Mouse (Mus musculus) macrophage (primary cell): ENCODE measurements around the gene Nfatc2. TPM values are rescaled to one million over a fixed set of nuclear protein-coding genes. Genes with fewer than 3 reads are reported as not detected.

ENCODE experiments used
- H3K27ac ChIP-seq: fragments of 350-480 bp; formaldehyde crosslinking; 2 replicates; pipeline ENCODE4 v1.9.0; 2021
- H3K36me3 ChIP-seq: fragments of 350-480 bp; formaldehyde crosslinking; 2 replicates; pipeline ENCODE4 v1.9.0; 2021; ENCODE audit errors: inconsistent target
- H3K4me3 ChIP-seq: fragments of 350-480 bp; formaldehyde crosslinking; 2 replicates; pipeline ENCODE4 v1.9.0; 2021; ENCODE audit errors: inconsistent target
- H3K79me2 ChIP-seq: fragments of 350-480 bp; formaldehyde crosslinking; 2 replicates; pipeline ENCODE4 v1.9.0; 2021; ENCODE audit errors: inconsistent target
- WGBS: methylation state at CpG from one replicate; pipeline ENCODE4 v1.1.7; 2026; ENCODE audit warnings: inconsistent platforms; ENCODE audit not compliant: missing documents; 5-methylcytosine and 5-hydroxymethylcytosine counted together
- polyA plus RNA-seq: library from polyadenylated mRNA; stranded (reverse); fragments of 250-400 nt; gene quantifications from 3 replicates; pipeline ENCODE4 v1.2.4, GENCODE M21; 2018; ENCODE audit warnings: inconsistent platforms

Gene Nfatc2
- polyA plus RNA-seq, 1 experiment from 2014 or later: 26.6 TPM

DNA sequence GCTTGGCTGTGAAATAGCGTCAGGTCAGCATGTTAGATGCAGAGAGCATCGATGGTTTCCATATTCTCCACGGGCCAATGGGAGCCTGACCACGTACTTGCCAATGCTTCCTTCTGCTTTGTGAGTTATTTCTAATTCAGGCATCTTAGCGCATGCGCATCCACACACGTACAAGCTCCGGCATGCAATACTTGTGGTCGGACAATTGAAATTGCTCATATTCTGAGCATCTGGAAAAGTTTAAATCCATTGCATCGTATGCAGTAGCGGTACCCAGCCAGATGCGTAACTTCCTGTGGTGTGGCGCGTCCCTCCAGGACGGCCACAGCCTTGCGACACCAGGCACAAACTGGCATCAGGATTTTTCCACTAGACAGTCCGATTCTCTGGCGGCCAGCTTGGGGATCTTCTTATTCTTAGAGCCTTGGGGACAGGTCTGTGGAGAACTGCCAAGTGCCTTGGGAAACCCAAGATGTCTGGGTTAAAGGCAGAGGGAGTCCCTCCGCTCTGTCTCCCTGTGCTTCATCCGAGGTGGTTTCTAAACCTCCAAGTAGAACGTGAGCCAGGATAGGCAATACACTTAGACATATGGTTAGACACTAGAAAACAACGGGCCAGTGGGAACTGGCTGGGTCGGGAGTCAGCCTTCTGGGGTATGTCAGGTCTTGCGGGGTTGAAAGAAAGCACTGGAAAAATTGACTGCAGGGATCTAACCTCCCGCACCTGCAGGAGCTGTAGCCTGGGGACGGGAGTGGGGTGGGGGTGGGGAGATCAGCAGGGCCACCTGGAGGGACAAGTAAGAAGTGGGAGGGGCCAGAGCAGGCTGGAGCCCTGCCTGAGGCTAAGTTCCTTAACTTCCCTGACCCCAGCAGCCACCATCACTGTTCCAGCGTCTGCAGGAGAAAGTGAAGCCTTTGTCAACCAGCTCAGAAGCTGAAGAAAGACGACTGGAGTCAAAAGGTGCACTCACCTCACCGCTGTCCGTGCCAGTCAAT lies 149.4 kb downstream of the Nfatc2 start:
- no peaks in the 10 kb centered on the region for H3K36me3 ChIP-seq
- WGBS: 34% methylated on average over 28 of the region's 30 CpGs
- no peak overlapping the region for H3K27ac ChIP-seq
- no peaks in the 10 kb centered on the region for H3K79me2 ChIP-seq
- H3K4me3 ChIP-seq: no peak overlapping the region; the same call in 1 of the 2 replicates

GRCm38 (mm10) chr2:168450977-168451376 lies 150.5 kb downstream of the Nfatc2 start:
- Histone ChIP-seq H3K4me3 (no peak overlapping the region), H3K79me2 (no peaks in the 10 kb centered on the region), H3K27ac (no peak overlapping the region), H3K36me3 (no peaks in the 10 kb centered on the region)
- 2% methylated on average over 3 of the region's 3 CpGs for WGBS

- H3K79me2 ChIP-seq: no peaks in the 10 kb centered on the region
- H3K4me3 ChIP-seq: no peak overlapping the region
- WGBS: 78% methylated on average over 5 of the region's 5 CpGs
- no peaks in the 10 kb centered on the region for H3K36me3 ChIP-seq
- no peak overlapping the region for H3K27ac ChIP-seq
These were observed 153.4 kb downstream of the Nfatc2 start for GRCm38 (mm10) chr2:168448054-168448453.

- WGBS: 54% methylated on average over 4 of the region's 4 CpGs
- no peak overlapping the region for H3K4me3 ChIP-seq
- no peaks in the 10 kb centered on the region for H3K36me3 ChIP-seq
- H3K79me2 ChIP-seq: no peaks in the 10 kb centered on the region
- H3K27ac ChIP-seq: no peak overlapping the region
These were observed 153.9 kb downstream of the Nfatc2 start for GRCm38 (mm10) chr2:168447601-168448000.

- no peak overlapping the region for H3K4me3 ChIP-seq
- 37% methylated on average over 10 of the region's 10 CpGs for WGBS
- H3K79me2 ChIP-seq: no peaks in the 10 kb centered on the region
- no peak overlapping the region for H3K27ac ChIP-seq
- H3K36me3 ChIP-seq: no peaks in the 10 kb centered on the region
These were observed 156.1 kb downstream of the Nfatc2 start for GRCm38 (mm10) chr2:168445211-168445810.

DNA sequence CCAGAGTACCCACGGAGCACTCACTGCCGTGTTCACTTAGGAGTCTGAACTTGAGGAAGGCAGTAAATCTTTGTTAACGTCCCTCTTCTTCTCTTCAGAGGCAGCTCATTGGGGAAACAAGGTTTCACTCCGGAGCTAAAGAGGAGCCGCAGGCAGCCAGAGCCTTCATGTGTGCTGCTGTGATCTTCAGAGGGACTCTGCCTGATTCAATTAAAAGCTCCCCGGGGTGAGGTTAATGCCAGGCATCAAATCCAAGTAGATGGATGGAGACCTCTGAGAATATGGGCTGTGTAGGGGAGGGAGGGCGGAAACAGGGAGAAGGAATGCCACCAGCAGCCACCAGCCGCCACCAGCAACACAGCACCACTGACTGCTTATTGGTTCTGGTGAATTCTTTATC lies 157.3 kb downstream of the Nfatc2 start:
- no peaks in the 10 kb centered on the region for H3K79me2 ChIP-seq
- 38% methylated on average over 8 of the region's 8 CpGs for WGBS
- no peak overlapping the region for H3K27ac ChIP-seq
- no peak overlapping the region for H3K4me3 ChIP-seq
- H3K36me3 ChIP-seq: no peaks in the 10 kb centered on the region

GRCm38 (mm10) chr2:168441494-168441893 lies 160.0 kb downstream of the Nfatc2 start:
- no peaks in the 10 kb centered on the region for H3K79me2 ChIP-seq
- H3K27ac ChIP-seq: no peak overlapping the region
- 91% methylated on average over 12 of the region's 12 CpGs for WGBS
- H3K36me3 ChIP-seq: no peaks in the 10 kb centered on the region
- H3K4me3 ChIP-seq: no peak overlapping the region

DNA sequence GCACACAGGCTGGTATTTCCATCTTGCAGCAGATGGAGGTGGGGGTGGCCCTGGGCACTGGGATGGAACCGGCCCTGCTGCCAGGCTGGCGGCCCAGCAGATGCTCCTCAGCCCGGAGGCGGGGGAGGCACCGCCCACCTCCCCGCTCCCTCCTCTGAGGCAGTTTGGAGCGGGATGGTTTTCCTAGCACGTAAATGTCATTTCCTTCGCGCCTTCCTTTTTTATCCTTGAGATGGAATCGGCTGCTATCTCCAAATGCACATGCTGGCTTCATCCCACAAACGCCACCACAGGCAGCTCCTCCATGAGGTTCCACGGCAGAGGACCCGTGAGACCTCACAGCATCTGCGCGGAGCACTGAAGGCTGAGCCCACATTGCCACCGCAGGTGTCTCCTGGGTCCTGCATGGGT lies 160.5 kb downstream of the Nfatc2 start:
- Histone ChIP-seq H3K79me2 (no peaks in the 10 kb centered on the region), H3K27ac (no peak overlapping the region), H3K4me3 (no peak overlapping the region), H3K36me3 (no peaks in the 10 kb centered on the region)
- 95% methylated on average over 17 of the region's 17 CpGs for WGBS

DNA sequence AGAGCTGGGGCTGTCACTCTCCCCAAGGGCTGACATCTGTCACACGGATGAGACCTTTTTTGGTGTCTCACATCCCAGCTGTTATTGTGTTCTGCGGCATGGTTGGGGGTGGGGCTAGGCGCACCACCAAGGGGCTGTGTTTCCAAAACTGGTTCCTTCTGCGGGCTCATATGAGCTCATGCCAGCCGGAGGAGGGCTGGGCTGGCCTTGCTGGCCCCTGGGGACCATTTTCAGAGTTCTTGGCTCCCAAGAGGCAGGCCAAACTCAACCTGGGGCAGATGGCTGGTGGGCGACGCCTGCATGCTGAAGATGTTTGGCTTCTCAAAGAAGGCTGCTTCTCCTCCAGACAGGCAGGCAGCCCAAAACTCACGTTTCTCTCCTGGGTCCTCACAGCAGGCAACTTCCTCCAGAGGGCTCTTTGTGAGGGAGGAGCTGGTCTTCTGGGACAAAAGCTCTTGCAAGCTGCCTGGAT lies 162.4 kb downstream of the Nfatc2 start:
- Histone ChIP-seq H3K36me3 (no peaks in the 10 kb centered on the region), H3K79me2 (no peaks in the 10 kb centered on the region), H3K27ac (no peak overlapping the region), H3K4me3 (no peak overlapping the region)
- 79% methylated on average over 8 of the region's 8 CpGs for WGBS

DNA sequence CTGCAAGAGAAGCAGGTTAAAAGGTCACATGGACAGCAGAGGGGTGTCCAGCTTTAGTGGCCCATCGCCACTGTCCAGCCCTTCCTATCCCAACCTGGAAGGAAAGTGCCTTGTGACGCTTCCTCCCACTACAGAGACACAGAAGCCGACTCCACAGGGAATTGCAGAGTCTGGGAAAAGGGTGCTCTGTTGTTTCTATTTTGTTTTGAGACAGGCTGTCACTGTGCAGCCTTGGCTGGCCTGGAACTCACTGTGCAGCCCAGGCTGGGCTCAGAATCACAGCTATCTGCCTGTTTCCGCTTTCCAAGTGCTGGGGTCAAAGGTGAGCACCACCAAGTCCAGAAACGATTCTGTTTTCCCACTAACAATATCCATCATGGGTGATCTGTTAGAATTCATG lies 167.3 kb downstream of the Nfatc2 start:
- Histone ChIP-seq H3K27ac (no peak overlapping the region), H3K79me2 (no peaks in the 10 kb centered on the region), H3K36me3 (no peaks in the 10 kb centered on the region), H3K4me3 (no peak overlapping the region)
- WGBS: 91% methylated on average over 5 of the region's 5 CpGs

- Histone ChIP-seq H3K36me3 (no peaks in the 10 kb centered on the region), H3K27ac (no peak overlapping the region), H3K4me3 (no peak overlapping the region), H3K79me2 (no peaks in the 10 kb centered on the region)
- 71% methylated on average over 5 of the region's 5 CpGs for WGBS
These were observed 168.1 kb downstream of the Nfatc2 start for GRCm38 (mm10) chr2:168433392-168433791.

DNA sequence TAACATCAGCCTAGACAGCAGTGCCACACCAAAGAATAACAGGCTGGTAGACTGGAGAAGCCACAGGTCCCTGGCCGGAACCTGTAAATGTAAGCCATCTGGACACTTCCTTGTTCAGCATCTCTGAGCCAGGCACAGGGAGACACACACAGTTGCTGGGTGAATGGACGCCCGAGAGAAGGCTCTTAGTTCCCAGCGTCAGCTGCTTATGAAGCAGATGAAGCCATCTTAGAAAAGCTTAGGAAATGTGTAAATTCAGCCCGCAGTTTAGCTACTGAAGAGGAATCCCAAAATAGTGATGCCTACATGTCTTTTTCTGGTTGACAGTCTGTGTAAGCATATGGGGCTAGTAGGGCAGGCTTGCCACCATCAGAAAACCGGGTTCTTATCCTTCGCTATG lies 169.1 kb downstream of the Nfatc2 start:
- H3K4me3 ChIP-seq: no peak overlapping the region
- H3K79me2 ChIP-seq: no peaks in the 10 kb centered on the region
- WGBS: 94% methylated on average over 7 of the region's 7 CpGs
- H3K27ac ChIP-seq: no peak overlapping the region
- no peaks in the 10 kb centered on the region for H3K36me3 ChIP-seq

- Histone ChIP-seq H3K79me2 (no peaks in the 10 kb centered on the region), H3K27ac (no peak overlapping the region), H3K4me3 (no peak overlapping the region), H3K36me3 (no peaks in the 10 kb centered on the region)
- WGBS: 31% methylated on average over 10 of the region's 10 CpGs
These were observed 171.9 kb downstream of the Nfatc2 start for GRCm38 (mm10) chr2:168429598-168429997.

- no peak overlapping the region for H3K27ac ChIP-seq
- no peaks in the 10 kb centered on the region for H3K79me2 ChIP-seq
- H3K36me3 ChIP-seq: no peaks in the 10 kb centered on the region
- WGBS: 92% methylated on average over 5 of the region's 5 CpGs
- no peak overlapping the region for H3K4me3 ChIP-seq
These were observed 173.0 kb downstream of the Nfatc2 start for GRCm38 (mm10) chr2:168428375-168428901.
